Mouse (Mus musculus): ENCODE measurements around the gene Slc39a11. TPM values are rescaled to one million over a fixed set of nuclear protein-coding genes. Genes with fewer than 3 reads are reported as not detected.
"Not testable (repeated sequence)": the region's sequence is repeated elsewhere in the genome, so short reads cannot be mapped to it uniquely, and the experiment has no call there.

Slc39a11 gene
- total RNA-seq, 2 experiments from 2014 or later = 24.8 to 36.9 TPM

DNA sequence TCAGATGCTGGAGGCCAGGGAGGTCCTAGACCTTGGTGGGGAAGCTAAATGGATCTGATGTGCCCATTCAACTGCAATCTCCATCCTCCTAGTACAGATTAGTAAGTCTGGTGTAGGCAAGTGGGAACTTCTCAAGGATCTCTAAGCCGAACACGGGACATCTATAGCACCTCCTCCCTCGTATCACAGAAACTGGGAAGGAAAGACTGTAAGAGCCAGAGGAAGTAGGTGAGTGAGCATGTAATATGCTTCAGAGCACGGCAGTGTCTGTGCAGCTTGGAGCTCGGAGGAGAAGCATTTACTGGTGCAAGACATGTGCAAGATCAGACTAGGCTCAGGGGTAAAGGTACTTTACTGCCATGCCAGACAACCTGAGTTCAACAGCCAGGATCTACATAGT, 19.0 kb upstream of the Slc39a11 start:
- no peak for ATAC-seq (replicated peaks; ENCODE audit: poor library complexity, severe bottlenecking)

GRCm38 (mm10) chr11:113667704-113668103, 17.8 kb upstream of the Slc39a11 start:
- no peak for ATAC-seq (replicated peaks; ENCODE audit: poor library complexity, severe bottlenecking)

- ATAC-seq (replicated peaks; ENCODE audit: poor library complexity, severe bottlenecking) = no peak
Observed at GRCm38 (mm10) chr11:113667122-113667521, 17.2 kb upstream of the Slc39a11 start.

DNA sequence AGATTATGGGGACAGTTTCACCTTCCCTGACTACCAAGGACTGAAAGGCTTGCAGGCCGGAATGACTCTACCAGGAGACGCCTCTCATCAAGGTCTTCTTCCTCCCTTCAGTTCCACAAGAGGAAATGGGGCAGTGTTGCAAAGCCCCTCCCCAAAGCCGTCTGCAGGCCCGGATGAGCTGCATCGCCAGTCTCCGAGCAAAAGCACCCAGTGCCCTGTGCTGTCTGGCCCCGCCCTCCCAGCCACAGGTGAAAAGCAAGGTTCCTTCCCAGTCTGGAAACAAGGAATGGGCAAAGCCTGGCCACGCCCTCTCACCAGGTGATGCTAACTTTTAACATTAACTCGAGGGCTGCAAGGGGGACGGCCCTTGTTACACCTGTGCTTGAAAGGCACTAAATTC, 16.8 kb upstream of the Slc39a11 start:
- peak; percentile 74 for ATAC-seq (replicated peaks; ENCODE audit: poor library complexity, severe bottlenecking)

DNA sequence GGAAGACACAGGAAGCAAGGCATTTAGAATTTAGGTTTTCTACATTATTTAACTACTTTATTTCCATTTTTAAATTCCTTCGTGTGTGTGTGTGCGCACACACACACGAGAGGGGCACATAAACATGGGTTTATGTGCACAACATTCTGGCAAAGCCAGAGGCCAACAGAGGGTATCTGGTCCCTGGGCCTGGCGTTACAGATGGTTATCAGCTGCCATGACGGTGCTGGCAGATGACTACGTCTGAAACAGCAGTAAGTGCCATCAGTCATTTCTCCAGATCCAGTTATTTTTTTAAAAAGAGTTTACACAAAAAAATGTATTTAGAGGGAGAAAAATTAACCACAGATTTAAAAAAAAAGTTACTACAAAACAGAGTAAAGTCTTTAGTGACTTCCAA, 16.3 kb upstream of the Slc39a11 start:
- ATAC-seq (replicated peaks; ENCODE audit: poor library complexity, severe bottlenecking) = no peak

GRCm38 (mm10) chr11:113664279-113664678, 14.4 kb upstream of the Slc39a11 start:
- no peak for ATAC-seq (replicated peaks; ENCODE audit: poor library complexity, severe bottlenecking)

- peak; percentile 50 for ATAC-seq (replicated peaks; ENCODE audit: poor library complexity, severe bottlenecking)
Observed at GRCm38 (mm10) chr11:113661835-113662351, 12.0 kb upstream of the Slc39a11 start.

GRCm38 (mm10) chr11:113660940-113661339, 11.1 kb upstream of the Slc39a11 start:
- peak; percentile 36 for ATAC-seq (replicated peaks; ENCODE audit: poor library complexity, severe bottlenecking)

- not testable (repeated sequence) for ATAC-seq (replicated peaks; ENCODE audit: poor library complexity, severe bottlenecking)
Observed at GRCm38 (mm10) chr11:113660213-113660612, 10.3 kb upstream of the Slc39a11 start.

GRCm38 (mm10) chr11:113658763-113659162, 8.9 kb upstream of the Slc39a11 start:
- ATAC-seq (replicated peaks; ENCODE audit: poor library complexity, severe bottlenecking) = no peak

GRCm38 (mm10) chr11:113658319-113658718, 8.4 kb upstream of the Slc39a11 start:
- ATAC-seq (replicated peaks; ENCODE audit: poor library complexity, severe bottlenecking) = no peak

- no peak for ATAC-seq (replicated peaks; ENCODE audit: poor library complexity, severe bottlenecking)
Observed at GRCm38 (mm10) chr11:113657221-113657620, 7.3 kb upstream of the Slc39a11 start.

DNA sequence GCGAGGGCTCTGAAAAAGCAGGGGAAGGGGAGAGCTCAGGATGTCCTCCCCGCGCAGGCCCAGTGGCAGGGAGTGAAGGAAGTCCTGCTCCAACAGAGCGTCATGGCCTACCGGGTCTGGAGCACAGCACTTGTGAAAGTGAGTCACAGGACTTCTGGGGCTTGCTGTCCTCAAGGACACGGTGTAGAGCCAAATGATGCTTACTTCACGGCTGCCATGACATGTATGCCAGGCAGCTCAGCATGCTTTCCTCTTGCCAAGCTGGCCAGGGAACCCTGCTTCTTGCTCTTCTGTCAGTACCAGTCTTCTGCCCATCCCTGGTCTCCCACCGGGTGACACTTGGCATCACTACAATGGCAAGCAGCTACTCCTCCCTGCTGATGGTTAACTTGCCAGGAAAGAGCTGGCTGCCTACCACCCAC, 6.6 kb upstream of the Slc39a11 start:
- ATAC-seq (replicated peaks; ENCODE audit: poor library complexity, severe bottlenecking) = no peak

DNA sequence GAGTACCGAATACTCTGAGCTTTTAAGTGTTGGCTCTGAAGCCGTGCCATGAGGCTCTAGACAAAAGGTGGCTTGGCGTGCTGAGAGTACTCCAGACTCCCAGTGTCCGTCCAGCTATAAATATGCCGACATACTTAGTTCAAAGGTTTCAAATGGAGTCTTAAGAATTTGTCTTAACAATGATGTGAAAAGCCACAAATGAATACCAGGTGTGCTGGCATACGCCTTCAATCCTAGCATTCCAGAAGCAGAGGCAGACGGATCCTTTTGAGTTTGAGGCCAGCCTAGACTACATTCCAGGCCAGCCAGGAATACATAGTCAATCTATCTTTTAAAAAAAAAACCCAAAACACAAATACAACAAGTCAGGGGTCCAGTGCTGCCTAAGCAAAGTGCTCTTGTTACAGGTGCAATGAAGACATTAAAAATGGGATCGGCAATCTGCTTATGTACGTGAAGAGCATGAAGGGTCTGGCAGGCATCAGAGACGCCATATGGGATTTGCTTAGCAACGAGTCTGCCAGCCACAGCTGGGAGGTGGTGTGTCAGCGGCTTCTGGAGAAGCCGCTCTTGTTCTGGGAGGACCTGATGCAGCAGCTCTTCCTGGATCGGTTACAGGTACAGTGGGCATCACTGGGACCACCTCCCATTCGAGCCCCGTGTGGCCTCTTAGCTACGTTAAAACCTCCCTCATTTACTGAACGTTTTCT, 4.8 kb upstream of the Slc39a11 start:
- no peak for ATAC-seq (replicated peaks; ENCODE audit: poor library complexity, severe bottlenecking)

DNA sequence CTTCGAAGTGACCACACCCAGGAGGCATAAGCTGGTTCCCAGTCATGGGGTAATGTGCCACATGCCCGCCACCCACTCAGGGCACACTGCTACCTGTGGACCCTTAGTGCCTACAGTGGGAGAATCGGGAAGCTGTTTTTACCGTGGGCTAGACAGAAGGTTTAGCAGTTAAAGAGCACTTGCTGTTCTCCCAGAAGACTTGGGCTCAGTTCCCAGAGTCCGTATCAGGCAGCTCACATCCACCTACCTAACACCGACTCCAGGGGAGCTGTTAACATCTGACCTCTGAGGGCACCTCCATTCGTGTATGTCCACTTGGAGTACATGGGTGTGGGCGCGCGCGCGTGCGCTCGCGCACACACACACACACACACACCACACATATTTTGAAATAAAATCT, 4.2 kb upstream of the Slc39a11 start:
- ATAC-seq (replicated peaks; ENCODE audit: poor library complexity, severe bottlenecking) = no peak

- ATAC-seq (replicated peaks; ENCODE audit: poor library complexity, severe bottlenecking) = no peak
Observed at GRCm38 (mm10) chr11:113652516-113652915, 2.6 kb upstream of the Slc39a11 start.

GRCm38 (mm10) chr11:113651907-113652273, 2.0 kb upstream of the Slc39a11 start:
- ATAC-seq (replicated peaks; ENCODE audit: poor library complexity, severe bottlenecking) = no peak

- peak; percentile 57 for ATAC-seq (replicated peaks; ENCODE audit: poor library complexity, severe bottlenecking)
Observed at GRCm38 (mm10) chr11:113651206-113651906, 1.5 kb upstream of the Slc39a11 start.

DNA sequence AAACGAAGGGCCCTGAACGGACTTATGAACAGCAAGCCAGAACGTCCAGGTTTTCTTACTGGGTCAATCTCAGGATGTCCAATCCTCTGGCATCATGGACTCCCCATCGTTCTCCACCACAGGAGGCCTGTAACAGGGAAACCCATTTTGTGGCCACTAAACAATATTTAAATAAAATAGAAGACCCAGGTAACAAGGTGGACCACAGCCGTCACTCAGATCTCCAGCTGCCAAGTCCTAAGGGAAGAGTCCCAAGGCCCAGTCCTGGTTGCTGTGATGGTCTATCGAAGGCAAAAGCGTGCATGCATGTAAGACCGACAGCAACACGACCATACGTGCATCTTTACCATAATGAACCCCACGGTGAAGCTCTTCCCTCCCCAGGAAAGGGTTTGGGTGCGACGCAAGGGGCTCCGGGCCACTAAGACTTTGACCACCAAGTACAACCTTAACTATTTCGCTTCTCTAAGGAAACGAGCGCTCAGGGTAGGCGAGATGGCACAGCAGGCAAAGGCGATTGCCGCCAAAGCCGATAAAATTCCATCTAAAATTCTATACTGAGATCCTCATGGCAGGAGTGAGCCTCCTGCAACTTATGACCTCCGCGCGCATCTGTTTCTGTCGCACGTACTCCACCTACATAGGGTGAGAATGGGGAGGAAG, 1.1 kb downstream of the Slc39a11 start, which contains the start of gene Cog1:
TSS of gene Cog1 (plus strand) at position 480 of the 663 bp plus-strand sequence.
- ATAC-seq (replicated peaks; ENCODE audit: poor library complexity, severe bottlenecking) = no peak

DNA sequence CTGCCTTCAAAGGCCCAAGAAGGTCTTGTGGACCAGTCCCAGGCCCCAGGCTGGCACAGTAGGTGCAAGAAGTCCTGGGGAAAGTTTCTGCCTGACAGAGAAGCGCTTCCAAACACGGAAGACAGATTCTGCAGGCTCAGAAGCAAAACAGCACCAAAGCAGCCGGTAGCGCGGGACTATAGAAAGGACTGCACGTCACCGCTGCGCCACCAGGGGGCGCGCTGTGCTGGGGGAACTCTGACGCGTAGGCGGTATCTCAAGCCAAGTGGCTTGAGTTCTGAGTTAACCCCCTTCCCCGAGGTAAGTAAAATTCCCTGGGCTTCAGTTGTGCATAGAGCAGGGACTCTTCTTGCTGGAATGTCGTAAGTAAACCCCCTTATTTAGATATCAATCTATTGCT, 1.7 kb downstream of the Slc39a11 start:
- ATAC-seq (replicated peaks; ENCODE audit: poor library complexity, severe bottlenecking) = peak; percentile 68

GRCm38 (mm10) chr11:113645181-113645580, 4.7 kb downstream of the Slc39a11 start:
- no peak for ATAC-seq (replicated peaks; ENCODE audit: poor library complexity, severe bottlenecking)
